Mouse (Mus musculus): Measurements from ENCODE around the gene Macf1. TPM values are rescaled to one million over a fixed set of nuclear protein-coding genes. Genes with fewer than 3 reads are reported as not detected.
A peak's percentile ranks its signal among the peaks of the same experiment; 100 is the strongest.

Gene Macf1
- total and polyA plus RNA-seq, 2 experiments from 2014 or later = 57.3 to 243 TPM

GRCm38 (mm10) chr4:123313010-123313409, 371.1 kb downstream of the Macf1 start:
- no peaks in the 10 kb centered on the region for H3K36me3 ChIP-seq (ENCODE audit: insufficient read depth, low read length)
- WGBS = 75% methylated on average over 6 of the region's 6 CpGs
- H3K4me1 ChIP-seq (ENCODE audit: insufficient read depth, low read length) = no peaks in the 10 kb centered on the region
- H3K9me3 ChIP-seq (ENCODE audit: low read length) = no peaks in the 10 kb centered on the region
- ATAC-seq (no peak), DNase-seq (ENCODE audit: low spot score) (no peak)
- no peak overlapping the region for H3K27ac ChIP-seq
- H3K9ac ChIP-seq (replicated peaks; ENCODE audit: low read length) = no peak overlapping the region
- TF ChIP-seq CTCF (IDR thresholded peaks at IDR 0.05; ENCODE audit: low read depth) = no peak
- H3K4me3 ChIP-seq (ENCODE audit: low read length) = no peak overlapping the region
- H3K4me2 ChIP-seq (ENCODE audit: low read depth, low read length) = no peak overlapping the region
- no peaks in the 10 kb centered on the region for H3K27me3 ChIP-seq (ENCODE audit: insufficient read depth, low read length)

GRCm38 (mm10) chr4:123311845-123312244, 372.3 kb downstream of the Macf1 start:
- 83% methylated on average over 7 of the region's 7 CpGs for WGBS
- ATAC-seq (no peak), DNase-seq (ENCODE audit: low spot score) (no peak)
- H3K27me3 ChIP-seq (ENCODE audit: insufficient read depth, low read length) = no peaks in the 10 kb centered on the region
- no peak overlapping the region for H3K4me2 ChIP-seq (ENCODE audit: low read depth, low read length)
- H3K4me1 ChIP-seq (ENCODE audit: insufficient read depth, low read length) = no peaks in the 10 kb centered on the region
- no peak overlapping the region for H3K9ac ChIP-seq (replicated peaks; ENCODE audit: low read length)
- no peak for TF ChIP-seq CTCF (IDR thresholded peaks at IDR 0.05; ENCODE audit: low read depth)
- no peak overlapping the region for H3K4me3 ChIP-seq (ENCODE audit: low read length)
- H3K9me3 ChIP-seq (ENCODE audit: low read length) = no peaks in the 10 kb centered on the region
- no peak overlapping the region for H3K27ac ChIP-seq
- no peaks in the 10 kb centered on the region for H3K36me3 ChIP-seq (ENCODE audit: insufficient read depth, low read length)

- Histone ChIP-seq H3K27me3 (ENCODE audit: insufficient read depth, low read length) (no peaks in the 10 kb centered on the region), H3K9ac (replicated peaks; ENCODE audit: low read length) (no peak overlapping the region), H3K4me3 (ENCODE audit: low read length) (no peak overlapping the region), H3K9me3 (ENCODE audit: low read length) (no peaks in the 10 kb centered on the region), H3K27ac (no peak overlapping the region), H3K4me1 (ENCODE audit: insufficient read depth, low read length) (no peaks in the 10 kb centered on the region), H3K4me2 (ENCODE audit: low read depth, low read length) (no peak overlapping the region), H3K36me3 (ENCODE audit: insufficient read depth, low read length) (0 out of 2 replicates have a peak, but pooled peaks cover under 1% of the 10 kb centered on the region)
- WGBS = 46% methylated on average over 3 of the region's 3 CpGs
- ATAC-seq = no peak
- no peak for DNase-seq (ENCODE audit: low spot score)
- TF ChIP-seq CTCF (IDR thresholded peaks at IDR 0.05; ENCODE audit: low read depth) = no peak
Measured at GRCm38 (mm10) chr4:123308292-123308691, 375.9 kb downstream of the Macf1 start.

- no peak overlapping the region for H3K27ac ChIP-seq
- H3K4me2 ChIP-seq (ENCODE audit: low read depth, low read length) = no peak overlapping the region
- TF ChIP-seq CTCF (IDR thresholded peaks at IDR 0.05; ENCODE audit: low read depth) = no peak
- ATAC-seq (peak; percentile 43; the same call in 1 of the 2 replicates), DNase-seq (ENCODE audit: low spot score) (peak; percentile 8)
- H3K27me3 ChIP-seq (ENCODE audit: insufficient read depth, low read length) = no peaks in the 10 kb centered on the region
- 79% methylated on average over 10 of the region's 10 CpGs for WGBS
- H3K4me1 ChIP-seq (ENCODE audit: insufficient read depth, low read length) = no peaks in the 10 kb centered on the region
- no peak overlapping the region for H3K9ac ChIP-seq (replicated peaks; ENCODE audit: low read length)
- peaks cover 14% of the 10 kb centered on the region; the same call in 1 of the 2 replicates for H3K36me3 ChIP-seq (ENCODE audit: insufficient read depth, low read length)
- H3K9me3 ChIP-seq (ENCODE audit: low read length) = no peaks in the 10 kb centered on the region
- no peak overlapping the region for H3K4me3 ChIP-seq (ENCODE audit: low read length)
Measured at GRCm38 (mm10) chr4:123306999-123307398, 377.2 kb downstream of the Macf1 start.

GRCm38 (mm10) chr4:123305789-123306188, 378.4 kb downstream of the Macf1 start:
- Histone ChIP-seq H3K27ac (no peak overlapping the region), H3K9ac (replicated peaks; ENCODE audit: low read length) (no peak overlapping the region), H3K4me1 (ENCODE audit: insufficient read depth, low read length) (no peaks in the 10 kb centered on the region), H3K4me3 (ENCODE audit: low read length) (no peak overlapping the region), H3K4me2 (ENCODE audit: low read depth, low read length) (no peak overlapping the region), H3K36me3 (ENCODE audit: insufficient read depth, low read length) (peaks cover 14% of the 10 kb centered on the region; the same call in 1 of the 2 replicates), H3K27me3 (ENCODE audit: insufficient read depth, low read length) (no peaks in the 10 kb centered on the region), H3K9me3 (ENCODE audit: low read length) (no peaks in the 10 kb centered on the region)
- peak; percentile 71 for DNase-seq (ENCODE audit: low spot score)
- peak; percentile 83 for TF ChIP-seq CTCF (IDR thresholded peaks at IDR 0.05; ENCODE audit: low read depth)
- 29% methylated on average over 3 of the region's 3 CpGs for WGBS
- ATAC-seq = peak; percentile 48; the same call in 1 of the 2 replicates

Small RNA genes within 50 kb of the gene (microRNA-seq; reads per million reads assigned to microRNA genes)
- 0 reads per million in 2 experiments for gene Mir6398

Other genes with a start within 250 kb of the Macf1 start
- gene Ndufs5, start 33.8 kb upstream of the Macf1 start, total RNA-seq (2014; rRNA removed) = 107 and 129 TPM in 2 replicates
- gene Ndufs5, start 33.8 kb upstream of the Macf1 start, polyA plus RNA-seq (2015; fragmentation: Nextera tagmentation; extraction: Ambion mirVana) = 651 and 656 TPM in 2 replicates
- 48.7 and 53.3 TPM in 2 replicates for gene Akirin1, start 66.0 kb upstream of the Macf1 start, total RNA-seq (2014; rRNA removed)
- 80.6 and 82.7 TPM in 2 replicates for gene Akirin1, start 66.0 kb upstream of the Macf1 start, polyA plus RNA-seq (2015; fragmentation: Nextera tagmentation; extraction: Ambion mirVana)
- gene Rhbdl2, start 103.5 kb upstream of the Macf1 start, total RNA-seq (2014; rRNA removed) = 1.8 and 7.0 TPM in 2 replicates
- gene Rhbdl2, start 103.5 kb upstream of the Macf1 start, polyA plus RNA-seq (2015; fragmentation: Nextera tagmentation; extraction: Ambion mirVana) = 1.5 and 1.8 TPM in 2 replicates
- not detected in 2 replicates for gene 4933427I04Rik, start 175.3 kb upstream of the Macf1 start, total RNA-seq (2014; rRNA removed)
- gene 4933427I04Rik, start 175.3 kb upstream of the Macf1 start, polyA plus RNA-seq (2015; fragmentation: Nextera tagmentation; extraction: Ambion mirVana) = 0.10 and 0.18 TPM in 2 replicates
- gene Mycbp, start 220.5 kb upstream of the Macf1 start, total RNA-seq (2014; rRNA removed) = 4.4 and 8.1 TPM in 2 replicates
- 45.0 and 50.7 TPM in 2 replicates for gene Mycbp, start 220.5 kb upstream of the Macf1 start, polyA plus RNA-seq (2015; fragmentation: Nextera tagmentation; extraction: Ambion mirVana)
- gene Rragc, start 233.1 kb upstream of the Macf1 start, total RNA-seq (2014; rRNA removed) = 41.4 and 49.1 TPM in 2 replicates
- gene Rragc, start 233.1 kb upstream of the Macf1 start, polyA plus RNA-seq (2015; fragmentation: Nextera tagmentation; extraction: Ambion mirVana) = 39.7 and 42.3 TPM in 2 replicates
- gene 4930535I16Rik, start 233.7 kb upstream of the Macf1 start, total RNA-seq (2014; rRNA removed) = not detected in 2 replicates
- gene 4930535I16Rik, start 233.7 kb upstream of the Macf1 start, polyA plus RNA-seq (2015; fragmentation: Nextera tagmentation; extraction: Ambion mirVana) = not detected in 2 replicates